Mouse (Mus musculus) adrenal gland, adult 2 months (tissue): ENCODE results near the gene 4933411K16Rik. TPM values are rescaled to one million over a fixed set of nuclear protein-coding genes. Genes with fewer than 3 reads are reported as not detected.

ENCODE experiments used
- DNase-seq: peaks from one replicate; pipeline ENCODE4 v3.0.0; 2021
- polyA plus RNA-seq: library from polyadenylated mRNA; depleted of rRNA; stranded (reverse); fragments of >200 nt; gene quantifications from 2 replicates; pipeline ENCODE4 v1.2.3, GENCODE M21; 2012
- total RNA-seq, 2 experiments: library from RNA; stranded (reverse); gene quantifications; 2 replicates each; pipeline ENCODE4 v1.2.3; 2021

Gene 4933411K16Rik
- total and polyA plus RNA-seq, 3 experiments, result 0.09 to 0.75 (median 0.55) TPM

GRCm38 (mm10) chr19:42035456-42036248 lies 16.4 kb upstream of the 4933411K16Rik start, which contains the start of gene Ankrd2:
Ankrd2 (plus strand) TSS chr19:42036000.
- DNase-seq, result peak; percentile 89

DNA sequence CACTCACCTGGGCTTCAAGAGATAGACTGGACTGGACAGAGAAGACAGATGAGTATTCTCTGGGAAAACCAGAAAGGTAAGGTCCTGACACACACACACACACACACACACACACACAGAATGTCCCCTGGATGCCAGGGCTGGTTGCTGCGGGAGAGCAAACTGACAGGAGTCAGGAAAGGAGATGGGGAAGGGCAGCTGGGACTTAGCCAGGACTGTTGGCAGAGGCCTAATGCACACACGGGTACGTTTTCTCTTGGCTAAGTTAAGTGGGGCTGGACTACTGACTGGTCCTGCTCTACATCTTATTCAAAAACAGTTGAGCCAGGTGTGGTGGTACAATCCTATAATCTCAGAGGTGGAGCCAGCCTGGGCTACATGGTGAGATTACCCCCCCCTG lies 15.7 kb upstream of the 4933411K16Rik start:
- DNase-seq, result no peak

DNA sequence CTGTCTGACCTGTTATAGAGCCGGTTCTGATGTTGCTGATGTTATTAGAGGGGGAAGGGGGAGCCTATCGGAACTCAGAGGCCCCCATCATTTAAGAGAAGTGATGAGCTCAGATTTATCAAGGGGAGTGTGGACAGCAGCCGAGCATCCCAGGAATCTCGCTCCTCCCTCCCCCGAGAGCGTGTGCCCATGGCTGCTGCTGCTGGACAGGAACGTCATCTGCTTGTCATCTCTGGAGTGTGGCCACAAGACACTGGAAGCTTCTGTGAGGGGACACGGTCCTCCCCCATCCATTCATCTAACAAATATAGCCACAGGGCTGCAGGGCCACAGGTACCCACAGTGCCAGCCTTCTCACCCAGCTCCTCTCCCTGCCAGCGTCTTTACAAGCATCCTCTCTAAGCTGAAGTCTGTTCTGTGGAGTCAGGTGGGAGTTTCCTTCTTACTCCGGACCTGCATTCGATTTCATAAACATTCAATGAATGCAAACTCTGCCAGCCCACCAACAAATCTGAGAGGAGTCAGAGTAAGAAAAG lies 14.8 kb upstream of the 4933411K16Rik start:
- DNase-seq, result no peak

DNA sequence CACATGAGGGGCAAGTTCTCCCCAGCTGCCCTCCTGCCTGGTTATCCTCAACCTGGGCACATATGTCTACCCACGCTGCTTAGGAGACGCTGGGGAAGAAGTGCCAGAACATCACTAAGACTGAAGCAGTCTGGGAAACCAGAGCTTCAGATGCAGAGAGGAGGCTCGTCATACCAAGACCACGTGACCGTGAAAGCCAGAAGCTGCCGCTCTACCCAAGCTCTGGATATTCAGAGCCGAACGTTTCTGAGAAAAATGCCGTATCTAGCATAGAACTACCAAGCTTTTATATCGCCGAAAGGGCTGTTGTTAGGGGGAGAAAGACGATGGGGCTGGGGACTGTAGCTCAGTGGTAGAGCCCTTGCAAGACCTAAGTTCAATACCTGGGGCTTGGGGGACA lies 13.7 kb upstream of the 4933411K16Rik start:
- no peak for DNase-seq

GRCm38 (mm10) chr19:42043988-42044387 lies 8.1 kb upstream of the 4933411K16Rik start:
- DNase-seq, result no peak

DNA sequence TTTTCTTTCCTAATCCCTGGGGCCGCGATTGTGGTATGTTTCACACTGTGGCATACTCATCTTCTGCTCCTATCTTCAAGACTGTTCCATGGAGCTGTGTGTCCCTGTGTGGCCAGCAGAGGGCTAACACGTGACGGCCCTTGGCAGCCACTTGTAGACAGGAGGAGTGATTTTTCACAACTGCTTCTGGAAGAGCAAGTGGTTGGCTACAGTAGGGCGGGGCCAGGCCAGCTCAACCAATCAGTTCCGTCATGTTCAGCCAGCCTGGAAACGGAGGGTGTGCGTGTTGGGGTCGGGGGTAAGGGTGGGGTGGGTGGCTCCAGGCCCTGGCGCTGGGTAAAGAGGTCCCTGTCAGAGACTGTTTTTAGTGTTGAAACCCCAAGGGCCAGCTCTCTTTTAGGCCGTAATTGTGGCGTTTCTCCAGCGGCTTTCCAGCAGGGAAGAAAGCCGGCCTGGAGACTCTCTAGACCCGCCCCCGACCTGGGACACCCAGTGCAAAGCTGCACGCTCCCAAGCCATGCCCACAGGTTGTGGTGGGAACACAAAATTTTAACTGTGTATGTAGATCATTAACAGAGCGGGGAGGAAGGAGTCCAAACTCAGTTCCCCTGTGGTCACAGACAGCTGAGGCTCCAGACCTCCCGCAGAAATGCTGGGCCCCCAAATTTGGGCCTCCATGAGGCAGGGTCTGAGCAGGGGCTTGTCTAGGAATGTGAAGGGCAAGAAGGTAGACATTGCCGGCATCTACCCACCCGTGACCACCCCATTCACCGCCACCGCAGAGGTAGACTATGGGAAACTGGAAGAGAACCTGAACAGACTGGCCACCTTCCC lies 6.6 kb upstream of the 4933411K16Rik start, which contains the start of gene Hoga1:
Gene Hoga1 (plus strand): TSS at position 342 of the 834 bp plus-strand sequence.
- peak; percentile 87 for DNase-seq

- DNase-seq, result no peak
Observed at GRCm38 (mm10) chr19:42050251-42050650, 1.8 kb upstream of the 4933411K16Rik start.

DNA sequence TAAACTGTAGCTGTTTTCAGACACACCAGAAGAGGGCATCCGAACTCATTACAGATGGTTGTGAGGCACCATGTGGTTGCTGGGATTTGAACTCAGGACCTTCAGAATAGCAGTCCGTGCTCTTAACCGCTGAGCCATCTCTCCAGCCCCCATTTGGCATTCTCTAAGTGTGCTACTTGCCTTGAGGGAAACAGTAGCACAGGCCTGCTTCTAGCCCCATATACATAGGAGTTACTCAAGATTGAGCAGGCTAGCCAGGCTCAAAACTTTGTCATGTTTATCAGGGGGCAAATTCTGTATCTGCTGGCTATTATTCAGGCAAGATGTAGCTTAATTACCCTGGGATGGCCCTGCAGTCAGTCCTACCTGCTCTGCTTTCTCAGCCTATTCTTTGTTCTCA lies 697 bp upstream of the 4933411K16Rik start:
- DNase-seq, result no peak

DNA sequence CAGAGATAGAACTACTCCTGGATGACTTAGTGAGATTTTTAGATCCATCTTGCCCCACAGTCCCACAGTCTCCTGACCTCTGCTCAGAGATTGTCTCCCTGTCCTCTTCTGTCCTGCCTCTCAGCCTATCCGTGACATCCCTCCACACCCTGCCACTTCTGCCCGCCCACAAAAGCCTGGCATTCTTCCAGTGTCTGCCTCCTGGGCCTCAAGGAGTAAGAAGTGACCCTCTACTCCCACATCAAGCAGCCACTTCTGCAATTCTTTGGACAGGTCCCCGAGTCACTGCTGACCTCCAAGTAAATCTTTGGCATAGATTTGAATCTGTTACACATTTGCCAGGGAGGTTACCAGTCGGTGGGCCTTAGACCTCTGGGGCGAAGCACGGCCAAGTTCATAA lies 2.2 kb downstream of the 4933411K16Rik start:
- DNase-seq, result no peak

- DNase-seq, result peak; percentile 55
Observed at GRCm38 (mm10) chr19:42055881-42056280, 3.8 kb downstream of the 4933411K16Rik start.

- DNase-seq, result no peak
Observed at GRCm38 (mm10) chr19:42056719-42057409, 4.8 kb downstream of the 4933411K16Rik start.

DNA sequence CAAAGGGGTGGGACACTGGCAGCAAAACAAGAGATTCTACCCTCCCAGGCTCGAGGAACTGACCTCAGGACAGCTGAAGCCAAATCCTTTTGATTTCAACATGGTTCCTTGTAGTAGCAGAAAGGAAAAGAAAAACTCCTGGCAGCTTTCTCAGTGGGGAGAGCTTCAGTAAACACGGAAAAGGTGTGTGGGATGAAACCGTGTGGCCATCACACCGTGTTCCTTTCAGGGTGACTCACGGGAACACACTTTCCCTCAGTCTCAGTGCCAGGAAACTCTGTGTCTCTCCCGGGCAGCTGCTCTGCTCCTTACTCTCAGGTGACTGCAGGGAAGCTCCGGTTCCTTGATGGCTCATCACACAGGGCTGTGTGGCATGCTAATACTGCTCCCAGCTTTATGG lies 6.4 kb downstream of the 4933411K16Rik start:
- DNase-seq, result no peak

GRCm38 (mm10) chr19:42061443-42061842 lies 9.4 kb downstream of the 4933411K16Rik start:
- DNase-seq, result no peak

DNA sequence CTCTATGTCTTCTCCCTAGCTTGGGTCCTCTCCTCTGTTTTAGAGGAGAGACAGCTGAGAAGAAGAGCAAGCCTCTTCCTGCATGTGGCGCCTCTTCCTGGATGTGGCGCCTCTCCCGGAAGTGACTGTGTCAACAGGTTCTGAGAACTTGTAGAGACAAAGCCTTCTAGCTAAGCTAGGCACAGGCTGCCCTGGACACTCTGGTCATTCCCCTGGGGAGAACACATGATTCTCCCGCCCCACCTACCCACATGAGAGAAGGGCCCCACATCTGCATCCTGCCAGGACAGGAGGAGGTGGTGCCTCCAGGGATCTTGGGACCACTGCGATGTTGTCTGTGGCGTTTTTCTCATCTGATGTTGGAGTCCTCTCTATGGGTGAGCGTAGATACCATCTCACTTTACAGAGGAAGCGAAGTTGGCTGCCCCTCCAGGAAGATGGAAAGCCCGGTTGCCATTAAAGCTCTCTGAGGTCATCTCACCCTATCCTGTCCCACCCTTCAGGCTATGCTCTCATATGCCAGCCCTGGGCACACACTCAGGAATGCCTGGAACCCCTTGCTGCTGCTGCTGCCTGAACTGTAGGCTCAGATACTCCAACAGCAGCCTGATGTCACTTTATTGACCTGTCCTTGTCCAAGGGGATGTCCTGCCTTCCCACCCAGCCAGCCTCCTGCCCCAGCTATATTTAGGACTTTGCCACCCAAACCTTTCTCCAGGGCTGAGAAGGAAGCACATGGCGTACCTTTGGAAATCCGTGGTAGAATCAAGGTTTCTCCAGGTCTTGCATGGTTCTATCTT lies 16.6 kb downstream of the 4933411K16Rik start:
- DNase-seq, result no peak

DNA sequence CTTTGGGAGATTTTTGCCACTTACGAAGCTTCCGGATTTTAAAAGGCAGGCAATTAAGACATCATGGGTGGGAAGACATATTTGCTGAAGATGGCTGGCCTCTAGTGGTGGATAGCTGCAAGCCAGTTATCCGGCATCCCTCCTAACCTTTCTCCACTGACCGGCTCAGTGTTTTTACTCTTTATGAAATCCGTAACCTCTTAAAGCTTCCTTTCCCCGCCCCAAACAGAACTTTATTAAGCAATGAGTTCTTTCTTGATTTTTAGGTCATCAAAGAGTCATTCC lies 17.1 kb downstream of the 4933411K16Rik start:
- DNase-seq, result peak; percentile 43

- no peak for DNase-seq
Observed at GRCm38 (mm10) chr19:42071221-42071620, 19.2 kb downstream of the 4933411K16Rik start.

DNA sequence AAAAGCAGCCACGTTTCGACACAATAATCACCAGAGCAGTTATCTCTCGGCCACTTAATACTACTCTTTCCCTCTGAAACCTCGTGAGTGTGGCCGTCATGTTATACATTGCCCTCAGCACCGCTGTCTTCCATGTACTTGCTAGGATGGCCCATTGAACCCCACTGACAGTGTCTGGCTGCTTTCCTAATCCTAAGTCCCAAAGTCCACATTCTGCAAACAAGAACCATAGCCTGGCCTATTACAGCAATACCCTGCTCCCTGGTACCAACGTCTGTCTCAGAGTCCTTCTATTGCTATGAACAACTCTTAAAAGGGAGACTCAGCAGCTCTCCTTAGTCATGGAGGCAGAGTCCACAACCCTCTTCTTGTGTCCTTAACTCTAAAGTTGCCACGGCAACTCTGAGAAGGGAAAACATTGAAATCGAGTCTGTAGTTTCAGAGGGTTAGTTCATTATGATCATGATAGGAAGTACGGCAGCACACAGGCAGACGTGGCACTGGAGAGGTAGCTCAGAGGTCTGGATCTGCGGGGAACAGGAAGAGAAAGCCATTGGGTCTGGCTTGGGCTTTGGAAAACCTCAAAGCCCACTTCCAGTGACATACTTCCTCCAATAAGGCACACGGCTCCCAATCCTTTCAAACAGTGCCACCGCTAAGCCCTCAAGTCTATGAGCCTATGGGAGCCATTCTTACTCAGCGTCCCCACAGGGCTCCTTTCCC lies 20.0 kb downstream of the 4933411K16Rik start:
- DNase-seq, result no peak

DNA sequence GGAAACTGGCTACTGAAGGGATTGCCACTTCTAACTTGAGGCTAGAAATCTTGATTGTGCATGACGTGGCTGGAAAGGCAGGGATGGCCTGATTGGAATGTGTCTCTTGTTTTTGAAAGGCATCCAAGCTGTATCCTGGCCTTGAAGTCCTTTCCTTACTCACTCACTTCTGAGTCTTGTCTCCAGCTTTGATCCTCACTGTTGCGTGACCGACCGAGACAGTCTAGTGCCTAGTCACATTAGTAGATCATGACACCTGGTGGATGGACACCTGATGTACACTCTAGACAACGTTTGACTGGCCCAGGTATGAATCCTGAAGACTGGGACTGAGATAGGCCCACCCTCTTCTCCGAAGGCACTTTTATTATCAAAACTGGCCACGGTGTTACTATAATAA lies 20.8 kb downstream of the 4933411K16Rik start:
- DNase-seq, result peak; percentile 70

GRCm38 (mm10) chr19:42075051-42075450 lies 23.0 kb downstream of the 4933411K16Rik start:
- DNase-seq, result peak; percentile 38

DNA sequence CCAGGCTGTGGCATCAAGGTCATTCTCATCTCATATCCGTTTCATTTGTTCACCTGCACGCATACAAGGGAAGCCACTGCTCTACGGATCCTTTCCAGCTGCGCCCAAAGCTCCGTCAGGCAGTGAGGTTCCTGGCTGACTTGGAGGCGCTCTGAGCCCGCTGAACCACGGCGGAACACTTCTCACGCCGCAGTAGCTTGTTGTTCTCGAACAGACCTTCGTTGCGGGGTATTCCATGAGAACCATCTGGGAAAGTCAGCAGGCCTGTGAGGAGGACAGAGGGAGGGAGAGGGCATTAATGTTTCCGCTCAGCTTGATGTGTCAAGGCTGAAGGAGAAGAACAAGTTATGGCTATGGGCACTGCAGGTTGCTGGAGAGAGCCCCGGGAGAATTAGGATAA lies 23.9 kb downstream of the 4933411K16Rik start:
- DNase-seq, result no peak

DNA sequence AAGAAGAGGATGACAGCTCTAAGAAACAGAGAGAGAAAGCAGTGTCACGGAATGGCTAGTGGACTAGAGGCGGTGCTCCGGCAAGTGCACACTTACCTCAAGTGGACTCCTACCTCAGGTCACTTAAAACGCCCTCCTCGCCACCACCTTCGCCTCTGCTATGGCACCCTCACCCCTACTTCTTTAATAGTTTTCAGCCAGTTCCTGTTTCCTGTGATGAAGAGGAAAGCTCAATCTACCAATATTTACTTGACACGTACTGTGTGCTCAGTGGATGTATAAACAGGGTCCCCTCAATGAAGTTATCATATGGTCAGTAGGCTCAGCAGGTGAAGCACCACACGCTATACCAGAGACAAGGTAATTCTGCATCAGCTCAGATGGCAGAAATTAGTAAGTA lies 26.5 kb downstream of the 4933411K16Rik start:
- DNase-seq, result no peak
